Mouse (Mus musculus) gastrocnemius, postnatal 14 days (tissue): ENCODE data around the gene Lrrc46. TPM values are rescaled to one million over a fixed set of nuclear protein-coding genes. Genes with fewer than 3 reads are reported as not detected.

ENCODE experiments used
- DNase-seq: peaks from one replicate; pipeline ENCODE4 v3.0.0; 2021; ENCODE audit warnings: mixed read lengths
- intact Hi-C: fragments of 180-260 bp; cut with DNase I; formaldehyde crosslinking; loops from one replicate; pipeline ENCODE4 v1.15.1; 2025; ENCODE audit warnings: low total_unique reads
- total RNA-seq, 2 experiments: library from RNA; stranded (reverse); gene quantifications; 2 replicates each; pipeline ENCODE4 v1.2.3; 2021

The Lrrc46 gene
- total RNA-seq, 2 experiments from 2014 or later = not detected

- intact Hi-C loops = no loop called here
- DNase-seq = peak; percentile 75
These were observed 9.2 kb upstream of the Lrrc46 start, which contains the start of gene Osbpl7 for GRCm38 (mm10) chr11:97050216-97050943. TSS of gene Osbpl7 (plus strand) at chr11:97050628.

DNA sequence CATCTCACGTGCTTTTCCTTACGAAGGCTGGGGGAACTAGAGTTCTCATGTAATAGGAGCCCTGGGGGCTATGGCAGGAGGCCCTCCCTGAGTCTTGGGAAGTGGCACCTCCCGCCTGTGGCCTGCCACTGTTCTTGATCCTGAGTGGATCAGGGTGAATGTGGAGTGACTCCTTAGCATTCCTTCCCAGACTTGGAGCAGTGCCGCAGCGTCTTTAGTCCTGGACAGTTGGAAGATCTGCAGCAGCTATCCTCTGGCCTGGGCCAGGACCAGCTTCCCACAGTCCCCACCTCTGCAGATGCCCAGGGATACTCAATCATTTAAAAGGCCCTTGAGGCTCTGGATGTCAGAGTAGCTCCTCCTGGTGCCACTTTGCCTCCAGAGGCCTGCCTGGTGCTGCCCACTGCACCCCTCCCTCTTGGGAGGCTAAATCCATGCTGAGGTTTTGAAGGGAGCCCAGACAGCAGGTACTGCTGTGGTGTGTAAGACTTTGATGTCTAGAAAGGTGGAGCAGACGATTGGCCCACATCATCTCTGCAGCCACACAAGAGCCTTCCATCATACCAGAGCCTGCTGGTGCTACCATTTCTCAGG, 8.4 kb upstream of the Lrrc46 start:
- no peak for DNase-seq
- intact Hi-C loops = no loop called here

GRCm38 (mm10) chr11:97048090-97048650, 7.0 kb upstream of the Lrrc46 start:
- no peak for DNase-seq
- intact Hi-C loops = no loop called here

DNA sequence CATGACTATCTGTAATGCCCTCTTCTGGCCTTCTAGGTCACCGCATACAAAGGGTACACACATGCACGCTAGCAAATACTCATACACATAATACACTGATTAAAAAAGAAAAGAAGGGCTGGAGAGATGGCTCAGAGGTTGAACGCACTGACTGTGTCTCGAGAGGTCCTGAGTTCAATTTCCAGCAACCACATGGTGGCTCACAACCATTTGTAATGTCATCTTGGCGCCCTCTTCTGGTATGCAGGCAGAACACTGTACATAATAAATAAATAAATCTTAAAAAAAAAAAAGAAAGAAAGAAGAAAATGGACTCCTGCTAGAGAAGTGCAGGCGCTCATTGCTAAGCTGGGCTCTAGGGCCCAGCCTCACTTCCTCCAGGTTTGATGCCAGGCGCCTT, 4.7 kb upstream of the Lrrc46 start:
- no peak for DNase-seq
- intact Hi-C loops = no loop called here

- intact Hi-C loops = no loop called here
- DNase-seq = no peak
These were observed 3.7 kb upstream of the Lrrc46 start for GRCm38 (mm10) chr11:97044902-97045301.

- intact Hi-C loops = no loop called here
- DNase-seq = no peak
These were observed 746 bp downstream of the Lrrc46 start for GRCm38 (mm10) chr11:97040301-97041021.

GRCm38 (mm10) chr11:97038881-97039280, 2.3 kb downstream of the Lrrc46 start:
- no peak for DNase-seq
- intact Hi-C loops = no loop called here

DNA sequence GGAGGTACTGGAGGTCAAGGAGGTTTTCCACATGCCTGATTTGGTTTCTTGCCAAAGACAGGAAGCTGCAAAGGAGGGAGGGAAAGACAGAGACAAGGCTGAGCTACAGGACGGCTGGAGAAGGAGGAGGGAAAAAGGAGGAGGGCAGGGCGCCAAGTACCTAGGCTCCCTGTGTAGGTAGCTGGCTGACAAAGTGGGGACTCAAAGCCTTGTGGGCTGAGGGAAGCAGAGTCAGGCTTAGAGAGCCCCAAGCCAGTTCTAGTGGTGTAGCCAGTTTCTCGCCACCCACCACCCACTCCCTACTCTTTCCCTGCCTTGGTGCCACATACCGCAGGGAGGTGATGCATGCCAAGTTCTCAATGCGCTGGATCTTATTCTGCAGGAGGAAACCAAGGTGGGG, 5.1 kb downstream of the Lrrc46 start:
- intact Hi-C loops = no loop called here
- no peak for DNase-seq

DNA sequence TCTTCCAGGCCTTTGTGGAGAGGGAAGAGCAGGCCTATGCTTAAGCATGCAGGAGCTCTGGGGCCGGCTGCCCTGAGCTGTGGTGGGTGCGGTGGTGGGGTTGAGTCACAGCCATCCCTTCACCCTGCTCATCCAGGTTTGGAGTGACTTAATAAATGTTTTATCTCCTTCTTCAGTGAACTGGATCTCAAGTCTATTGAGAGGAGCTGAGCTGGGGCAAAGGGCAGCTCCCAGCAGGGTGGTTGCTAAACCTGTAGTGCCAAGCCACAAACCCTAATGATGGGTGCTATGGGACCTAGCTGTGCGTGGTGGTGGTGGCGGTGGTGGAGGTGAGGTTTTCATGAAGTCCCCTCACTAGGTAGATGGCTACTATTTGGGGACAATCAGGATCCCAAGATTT, 7.4 kb downstream of the Lrrc46 start:
- intact Hi-C loops = no loop called here
- DNase-seq = no peak

- DNase-seq = no peak
- intact Hi-C loops = no loop called here
These were observed 8.7 kb downstream of the Lrrc46 start for GRCm38 (mm10) chr11:97032499-97032898.

DNA sequence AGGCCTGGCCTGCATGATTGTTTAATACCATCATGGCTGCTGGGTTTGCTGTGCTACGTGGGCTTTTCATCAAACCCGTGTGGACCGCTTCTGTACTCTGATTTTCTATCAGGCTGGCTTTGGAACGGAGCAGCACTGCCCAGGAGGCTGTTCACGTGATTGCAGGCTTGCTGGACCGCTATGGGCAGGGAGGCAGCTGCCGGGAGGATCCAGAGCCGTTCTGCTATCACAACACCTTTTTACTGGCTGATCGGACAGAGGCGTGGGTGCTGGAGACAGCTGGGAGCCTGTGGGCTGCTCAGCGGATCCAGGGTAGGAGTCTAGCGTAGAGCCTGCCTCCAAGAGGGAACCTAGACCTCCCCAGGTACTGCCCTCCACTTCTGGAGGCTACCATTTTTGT, 9.2 kb downstream of the Lrrc46 start:
- intact Hi-C loops = no loop called here
- DNase-seq = no peak

DNA sequence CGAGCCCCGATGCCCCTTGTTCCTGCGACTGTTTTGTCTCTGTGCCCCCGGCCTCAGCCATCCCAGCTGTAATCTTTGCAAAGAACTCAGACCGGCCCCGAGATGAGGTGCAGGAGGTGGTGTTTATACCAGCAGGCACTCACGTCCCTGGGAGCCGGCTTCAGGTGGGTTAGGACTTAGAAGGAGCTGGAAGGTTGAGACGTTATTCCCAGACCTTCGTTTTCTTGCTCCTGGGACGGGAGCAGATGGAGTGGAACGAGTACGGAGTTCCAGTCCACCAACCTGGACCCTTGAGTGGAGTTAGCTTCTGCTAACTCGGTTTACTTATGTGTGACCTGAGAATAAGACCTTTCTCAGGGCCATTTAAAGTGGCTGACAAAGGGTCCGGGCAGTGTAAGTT, 10.8 kb downstream of the Lrrc46 start:
- intact Hi-C loops = no loop called here
- DNase-seq = no peak

- intact Hi-C loops = loop anchor here (5.0 kb wide), 1 partner anchor 118 kb away; no protein-coding TSS in a partner anchor
- peak; percentile 78 for DNase-seq
These were observed 11.4 kb downstream of the Lrrc46 start, which contains the start of gene Scrn2 for GRCm38 (mm10) chr11:97029686-97030417. TSS of gene Scrn2 (plus strand) at chr11:97029938.

DNA sequence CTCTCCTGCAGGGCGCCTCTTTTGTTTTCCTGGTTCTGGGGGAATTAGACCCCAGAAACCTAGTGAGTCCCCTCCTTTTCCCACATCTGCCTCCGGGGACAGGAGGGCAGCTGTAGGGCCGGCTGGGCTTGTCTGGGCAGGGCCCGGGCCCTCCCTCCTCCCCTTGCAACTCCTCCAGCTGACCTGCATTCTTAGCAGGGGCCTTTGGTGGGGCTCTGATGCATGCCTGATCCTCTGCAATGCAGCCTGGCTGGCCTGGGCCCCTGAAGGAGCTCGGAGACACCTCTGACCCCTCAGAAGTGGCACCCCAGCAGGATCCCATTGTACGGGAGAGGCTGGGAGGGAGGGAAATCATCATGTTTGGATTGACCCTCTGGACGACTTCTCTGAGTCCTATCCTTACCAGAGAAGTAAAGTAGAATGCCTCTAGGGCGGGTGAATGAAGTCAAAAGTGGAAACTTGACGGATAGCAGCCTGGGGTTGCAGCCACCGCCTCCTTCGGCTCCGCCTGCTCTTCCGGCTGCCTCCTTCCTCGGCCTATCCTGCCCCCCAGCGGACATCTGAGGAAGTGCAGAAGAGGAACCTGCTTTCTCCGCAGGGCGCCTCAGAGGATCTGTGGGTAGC, 15.4 kb downstream of the Lrrc46 start:
- DNase-seq = peak; percentile 86
- intact Hi-C loops = loop anchor here (2.0 to 5.0 kb wide), 2 partner anchors 41 to 114 kb away; no protein-coding TSS in a partner anchor

DNA sequence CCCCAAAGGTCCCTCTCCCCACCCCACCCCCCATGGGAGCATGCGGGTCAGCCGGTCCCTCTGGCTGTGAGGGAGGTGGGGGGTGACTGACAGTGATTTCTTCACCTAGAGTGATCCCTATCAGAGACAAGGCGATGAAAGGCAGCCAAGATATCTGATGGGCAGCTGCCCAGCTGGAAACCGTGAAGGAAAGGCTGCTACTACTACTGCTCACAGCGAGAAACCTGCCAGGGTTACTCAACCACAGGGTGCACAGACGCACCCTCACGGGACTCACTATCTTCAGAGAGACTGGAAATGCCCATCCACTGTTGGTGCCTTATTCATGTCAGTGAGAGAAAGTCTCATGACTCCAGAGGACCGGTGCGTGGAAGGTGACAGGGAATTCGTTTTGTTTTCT, 16.2 kb downstream of the Lrrc46 start:
- intact Hi-C loops = loop anchor here (2.0 to 5.0 kb wide), 2 partner anchors 40 to 113 kb away; no protein-coding TSS in a partner anchor
- no peak for DNase-seq

DNA sequence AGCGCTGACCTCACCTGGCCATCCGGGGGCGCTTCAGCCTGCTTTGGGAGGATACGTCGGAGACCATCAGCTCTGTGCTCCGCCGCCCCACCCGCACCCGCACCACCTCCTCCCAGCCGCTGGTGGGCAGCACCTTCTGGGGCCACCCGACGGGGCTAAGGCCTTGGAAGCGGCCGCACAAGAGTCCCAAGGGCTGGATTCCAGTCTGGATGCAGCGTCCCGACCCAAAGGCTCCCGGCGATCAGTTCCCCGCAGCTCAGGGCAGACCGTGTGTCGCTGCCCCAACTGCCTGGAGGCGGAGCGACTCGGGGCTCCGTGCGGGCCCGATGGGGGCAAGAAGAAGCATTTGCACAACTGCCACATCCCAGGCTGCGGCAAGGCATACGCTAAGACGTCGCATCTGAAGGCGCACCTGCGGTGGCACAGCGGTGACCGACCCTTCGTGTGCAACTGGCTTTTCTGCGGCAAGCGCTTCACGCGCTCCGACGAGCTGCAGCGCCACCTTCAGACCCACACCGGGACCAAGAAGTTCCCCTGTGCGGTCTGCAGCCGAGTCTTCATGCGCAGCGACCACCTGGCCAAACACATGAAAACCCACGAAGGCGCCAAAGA, 19.2 kb downstream of the Lrrc46 start:
- intact Hi-C loops = no loop called here
- DNase-seq = peak; percentile 83

DNA sequence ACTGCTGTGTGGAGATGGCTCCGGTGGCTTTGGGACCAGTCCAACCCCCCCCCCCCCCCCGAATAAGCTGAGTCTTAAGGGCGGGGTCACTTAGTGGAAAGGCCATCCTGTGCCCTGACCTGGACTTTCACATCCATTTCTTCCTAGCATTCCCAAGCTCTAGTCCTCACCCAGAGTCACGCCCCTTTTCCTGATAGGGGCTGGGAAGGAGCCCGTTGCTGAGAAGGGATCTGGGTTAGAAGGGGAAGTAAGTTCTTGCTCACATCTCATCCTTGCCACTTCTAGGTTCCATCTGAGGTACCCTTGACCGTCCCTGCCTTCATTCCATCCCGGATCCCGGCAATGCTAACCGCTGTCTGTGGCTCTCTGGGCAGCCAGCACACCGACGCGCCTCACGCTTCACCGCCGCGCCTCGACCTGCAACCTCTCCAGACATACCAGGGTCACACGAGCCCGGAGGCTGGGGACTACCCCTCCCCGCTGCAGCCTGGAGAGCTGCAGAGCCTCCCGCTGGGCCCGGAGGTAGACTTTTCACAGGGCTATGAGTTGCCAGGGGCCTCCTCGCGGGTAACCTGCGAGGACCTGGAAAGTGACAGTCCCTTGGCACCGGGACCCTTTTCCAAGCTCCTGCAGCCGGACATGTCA, 20.0 kb downstream of the Lrrc46 start:
- no peak for DNase-seq
- intact Hi-C loops = no loop called here

GRCm38 (mm10) chr11:97019345-97019708, 21.9 kb downstream of the Lrrc46 start:
- no peak for DNase-seq
- intact Hi-C loops = no loop called here
